Mouse (Mus musculus): ENCODE data around the gene Eno2. TPM values are rescaled to one million over a fixed set of nuclear protein-coding genes. Genes with fewer than 3 reads are reported as not detected.

Eno2 gene
- total RNA-seq, 1 experiment from 2014 or later: 0.46 TPM

DNA sequence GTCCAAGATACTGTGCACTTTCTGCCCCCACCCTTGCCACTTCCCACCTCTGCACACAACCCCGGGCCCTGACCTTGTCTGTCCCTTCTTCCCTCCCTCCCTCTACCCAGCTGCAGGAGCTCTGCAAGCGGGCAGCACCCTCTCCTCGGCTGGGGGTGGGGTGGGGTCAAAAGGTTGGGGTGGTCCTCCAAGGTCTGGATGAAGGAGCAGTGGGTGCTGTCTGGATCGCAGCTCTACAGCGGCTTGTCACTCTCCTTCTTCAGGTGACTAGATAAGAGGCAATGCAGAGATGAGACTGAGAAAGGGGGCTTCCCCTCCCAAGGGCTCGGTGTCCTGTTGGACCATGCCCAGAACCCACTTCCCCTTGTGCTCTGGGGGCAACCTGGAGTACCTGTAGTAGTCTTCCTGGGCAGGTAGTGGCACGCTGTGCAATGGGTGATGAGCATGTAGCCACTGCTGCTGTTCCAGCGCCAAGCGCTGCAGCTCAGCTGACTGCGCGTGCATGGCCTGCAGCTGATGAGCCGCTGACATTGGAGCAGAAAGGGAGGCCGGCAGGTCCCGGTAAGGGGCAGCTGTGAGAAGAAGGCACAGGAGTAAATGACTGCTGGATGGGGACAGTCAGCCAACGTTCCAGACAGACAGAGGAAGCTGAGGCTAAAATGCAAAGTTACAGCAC is 26.5 kb downstream of the Eno2 start:
- ATAC-seq (replicated peaks; ENCODE audit: low read depth, poor library complexity, severe bottlenecking): no peak

GRCm38 (mm10) chr6:124741842-124742241 is 27.6 kb downstream of the Eno2 start:
- ATAC-seq (replicated peaks; ENCODE audit: low read depth, poor library complexity, severe bottlenecking): no peak

DNA sequence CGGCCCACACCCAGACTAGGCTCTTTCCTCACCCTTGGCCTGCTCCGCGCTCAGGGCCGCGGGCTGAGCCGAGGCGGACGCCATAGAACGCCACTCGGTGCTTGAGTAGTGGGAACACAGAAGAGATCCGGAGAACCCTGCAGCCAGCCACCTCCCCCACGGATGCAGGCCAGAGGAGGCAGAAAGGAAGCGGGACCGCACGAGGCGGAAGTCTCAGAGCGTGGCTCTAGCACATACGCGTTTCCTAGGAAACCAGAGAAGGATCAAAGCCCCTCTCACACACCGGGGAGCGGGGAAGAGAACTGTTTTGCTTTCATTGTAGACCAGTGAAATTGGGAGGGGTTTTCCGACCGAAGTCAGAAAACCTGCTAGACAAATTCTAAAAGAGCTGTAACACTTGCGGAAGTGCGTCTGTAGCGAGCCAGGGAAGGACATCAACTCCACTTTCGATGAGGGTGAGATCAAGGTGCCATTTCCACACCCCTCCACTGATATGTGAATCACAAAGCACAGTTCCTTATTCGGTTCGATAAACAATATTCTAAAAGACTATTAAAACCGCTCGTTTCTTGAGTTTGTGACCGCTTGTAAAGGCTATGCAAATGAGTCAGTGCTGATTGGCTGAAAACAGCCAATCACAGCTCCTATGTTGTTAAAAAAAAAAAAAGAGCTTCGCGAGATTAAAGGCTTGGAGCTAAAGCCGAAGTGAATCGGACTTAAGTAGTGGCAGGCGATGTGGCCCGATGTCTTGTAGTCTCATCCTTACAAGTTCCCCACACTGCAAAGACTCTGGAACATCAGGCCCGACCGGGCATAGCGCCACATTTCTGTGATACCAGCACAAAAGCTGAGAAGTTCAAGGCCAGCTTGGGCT is 28.3 kb downstream of the Eno2 start, which contains the start of gene Grcc10:
TSS of gene Grcc10 (minus strand) at position 487 of the 874 bp plus-strand sequence.
- peak; percentile 68 for ATAC-seq (replicated peaks; ENCODE audit: low read depth, poor library complexity, severe bottlenecking)

DNA sequence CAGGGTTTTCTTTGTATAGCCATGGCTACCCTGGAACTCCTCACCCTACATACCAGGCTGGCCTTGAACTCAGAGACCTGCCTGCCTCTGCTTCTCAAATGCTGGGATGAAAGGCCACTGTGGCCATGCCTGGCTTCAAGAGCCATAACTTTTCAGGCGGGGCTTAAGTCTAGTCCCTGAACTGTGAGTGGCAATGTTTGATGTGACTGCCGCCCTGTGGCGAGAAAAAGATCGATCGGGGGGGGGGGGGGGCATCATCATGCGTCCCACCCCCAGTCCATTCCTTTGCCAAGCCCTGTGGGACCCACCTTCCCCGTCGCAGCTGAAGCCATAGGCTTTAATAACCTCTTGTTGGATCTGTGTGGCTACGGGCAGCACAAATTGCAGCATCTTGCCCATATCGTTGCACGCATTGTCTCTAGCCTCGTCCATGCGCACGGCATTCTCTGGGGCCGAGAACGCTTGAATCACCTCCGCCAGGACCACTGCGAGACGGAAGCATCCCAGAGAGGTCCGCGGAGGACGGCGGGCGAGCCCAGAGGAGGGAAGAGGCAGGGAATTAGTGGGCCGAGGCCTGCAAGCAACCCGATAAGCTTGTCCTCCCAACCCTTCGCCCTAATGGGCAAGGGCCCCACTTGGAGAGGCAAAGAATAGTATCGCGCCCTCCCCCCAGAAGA is 29.1 kb downstream of the Eno2 start:
- ATAC-seq (replicated peaks; ENCODE audit: low read depth, poor library complexity, severe bottlenecking): no peak

- no peak for ATAC-seq (replicated peaks; ENCODE audit: low read depth, poor library complexity, severe bottlenecking)
Measured at GRCm38 (mm10) chr6:124739231-124739796, 30.2 kb downstream of the Eno2 start.

DNA sequence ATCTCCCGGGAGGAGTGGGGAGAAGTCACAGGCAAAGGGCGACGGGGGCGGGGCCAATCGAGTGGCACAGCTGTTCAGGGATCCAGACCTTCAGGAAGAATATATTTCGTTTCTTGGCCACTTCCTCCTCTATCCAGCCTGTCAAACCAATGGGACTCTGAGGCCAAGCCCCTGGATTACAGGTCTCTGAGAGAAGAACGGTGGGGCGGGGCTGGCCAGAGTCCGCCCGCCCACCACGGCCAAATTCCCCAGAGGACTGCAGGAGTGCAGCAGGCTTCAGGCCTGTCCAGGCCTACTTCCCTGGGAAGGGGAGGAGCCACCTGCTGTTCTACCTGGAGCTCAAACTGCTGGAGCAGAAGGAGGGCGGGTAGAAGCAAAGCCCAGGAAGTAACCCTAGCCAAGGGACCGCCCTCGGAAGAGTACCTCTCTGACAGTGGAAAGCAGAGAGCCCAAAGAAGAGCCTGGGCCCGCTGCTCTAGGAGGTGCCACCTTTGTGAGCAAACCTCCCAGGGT is 30.9 kb downstream of the Eno2 start, which contains the start of gene Ptpn6:
TSS of gene Ptpn6 (minus strand) at position 204 of the 513 bp plus-strand sequence.
- peak; percentile 28 for ATAC-seq (replicated peaks; ENCODE audit: low read depth, poor library complexity, severe bottlenecking)

DNA sequence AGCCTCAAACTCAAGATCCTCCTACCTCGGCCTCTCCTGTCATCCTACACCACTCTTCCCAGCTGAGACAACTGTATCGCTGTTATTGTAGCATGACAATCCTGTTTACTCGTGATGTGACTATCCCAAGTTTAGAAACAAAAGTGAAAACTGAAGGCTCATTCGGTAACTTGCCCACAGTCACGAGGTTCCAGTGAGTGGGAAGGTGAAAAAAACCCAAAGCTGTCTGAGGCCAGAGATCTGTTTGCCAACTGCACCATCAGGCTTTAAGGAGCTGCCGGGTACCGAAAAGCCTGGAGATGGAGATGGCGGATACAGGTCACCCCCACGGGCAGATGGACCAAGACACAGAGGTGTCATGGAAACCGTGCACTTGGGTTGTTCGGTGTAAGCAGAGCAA is 32.4 kb downstream of the Eno2 start:
- no peak for ATAC-seq (replicated peaks; ENCODE audit: low read depth, poor library complexity, severe bottlenecking)

DNA sequence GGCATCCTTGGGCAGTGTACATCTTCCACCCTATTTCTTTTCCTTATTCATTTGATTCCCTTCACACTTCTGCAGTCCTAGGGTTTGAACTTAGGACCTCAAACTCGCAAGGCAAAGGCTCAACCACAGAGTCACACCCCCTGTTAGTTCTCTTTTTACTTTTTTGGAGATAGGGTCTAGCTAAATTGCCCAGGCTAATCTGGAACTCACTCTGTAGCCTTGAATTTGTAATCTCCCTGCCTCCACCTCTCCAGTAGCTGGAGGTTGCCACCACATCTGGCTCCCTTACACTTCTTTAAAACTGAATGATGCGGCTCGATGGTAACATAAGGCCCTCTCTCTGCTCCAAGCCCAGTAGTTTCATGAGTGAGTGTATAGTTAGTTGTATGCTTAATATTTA is 35.1 kb downstream of the Eno2 start:
- ATAC-seq (replicated peaks; ENCODE audit: low read depth, poor library complexity, severe bottlenecking): no peak

- ATAC-seq (replicated peaks; ENCODE audit: low read depth, poor library complexity, severe bottlenecking): peak; percentile 84
Measured at GRCm38 (mm10) chr6:124732476-124733370, 36.8 kb downstream of the Eno2 start.

GRCm38 (mm10) chr6:124731038-124731437 is 38.4 kb downstream of the Eno2 start:
- no peak for ATAC-seq (replicated peaks; ENCODE audit: low read depth, poor library complexity, severe bottlenecking)

- ATAC-seq (replicated peaks; ENCODE audit: low read depth, poor library complexity, severe bottlenecking): peak; percentile 70
Measured at GRCm38 (mm10) chr6:124729850-124730705, 39.4 kb downstream of the Eno2 start.

DNA sequence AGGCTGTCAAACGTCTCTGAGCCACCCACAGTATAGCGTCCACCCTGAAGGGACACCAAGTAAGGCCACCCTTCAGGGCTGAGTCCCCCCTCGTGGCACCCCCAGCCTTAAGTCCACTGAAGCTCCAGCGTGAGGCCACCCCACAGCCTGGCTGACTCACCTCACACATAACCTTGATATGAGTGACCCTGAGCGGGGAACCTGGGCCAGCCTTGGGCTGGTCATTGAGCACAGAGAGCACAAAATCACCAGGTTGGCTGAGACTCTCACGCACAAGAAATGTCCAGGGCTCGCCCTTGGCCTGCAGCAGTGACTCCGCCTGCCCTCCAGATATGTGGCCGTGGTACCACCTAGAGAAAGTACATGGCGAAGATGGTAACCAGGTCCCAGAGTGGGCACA is 40.9 kb downstream of the Eno2 start:
- no peak for ATAC-seq (replicated peaks; ENCODE audit: low read depth, poor library complexity, severe bottlenecking)

- no peak for ATAC-seq (replicated peaks; ENCODE audit: low read depth, poor library complexity, severe bottlenecking)
Measured at GRCm38 (mm10) chr6:124724472-124724871, 45.0 kb downstream of the Eno2 start.

DNA sequence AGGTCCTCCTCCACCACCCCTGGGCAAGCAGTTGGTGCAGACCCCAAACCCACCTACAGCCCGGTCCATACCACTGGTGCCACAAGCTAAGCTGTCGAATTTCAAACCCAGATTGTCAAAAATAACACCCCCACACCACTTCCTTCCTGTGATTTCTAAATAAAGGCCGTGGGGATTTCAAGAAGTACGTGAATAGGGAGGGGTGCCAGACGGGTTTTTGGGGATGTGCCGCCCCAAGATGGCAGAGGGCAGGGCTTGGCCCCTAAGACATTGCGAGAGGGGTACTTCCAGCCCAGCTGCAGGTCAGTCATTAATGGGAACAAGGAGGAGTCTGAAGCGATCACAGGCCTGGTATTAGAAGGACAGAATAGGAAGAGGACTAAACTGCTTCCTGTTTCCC is 45.9 kb downstream of the Eno2 start:
- ATAC-seq (replicated peaks; ENCODE audit: low read depth, poor library complexity, severe bottlenecking): peak; percentile 50

DNA sequence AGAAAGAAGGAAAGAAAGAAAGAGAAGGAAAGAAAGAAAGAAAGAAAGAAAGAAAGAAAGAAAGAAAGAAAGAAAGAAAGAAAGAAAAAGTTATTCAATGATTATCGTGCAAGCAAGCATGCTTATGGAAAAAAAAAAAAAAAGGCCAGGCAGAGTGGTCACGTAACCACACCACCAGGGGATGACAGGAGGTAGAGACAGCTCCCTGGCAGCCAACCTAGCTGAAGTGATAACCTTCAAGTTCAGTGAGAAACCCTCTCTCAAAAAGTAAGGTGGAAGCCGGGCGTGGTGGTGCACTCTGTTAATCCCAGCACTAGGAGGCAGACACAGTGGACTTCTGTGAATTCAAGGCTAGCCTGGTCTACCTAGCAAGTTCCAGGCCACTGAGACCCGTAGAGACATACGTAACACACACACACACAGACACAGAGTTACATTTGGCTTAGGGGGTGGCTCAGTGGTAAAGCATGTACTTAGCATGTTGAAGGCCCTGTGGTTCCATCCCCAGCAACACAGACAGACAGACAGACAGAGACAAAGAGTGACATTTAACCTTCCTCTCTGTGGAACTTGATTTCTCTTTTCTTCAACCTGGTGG is 46.5 kb downstream of the Eno2 start:
- ATAC-seq (replicated peaks; ENCODE audit: low read depth, poor library complexity, severe bottlenecking): no peak

- ATAC-seq (replicated peaks; ENCODE audit: low read depth, poor library complexity, severe bottlenecking): peak; percentile 31
Measured at GRCm38 (mm10) chr6:124720904-124721303, 48.6 kb downstream of the Eno2 start.

DNA sequence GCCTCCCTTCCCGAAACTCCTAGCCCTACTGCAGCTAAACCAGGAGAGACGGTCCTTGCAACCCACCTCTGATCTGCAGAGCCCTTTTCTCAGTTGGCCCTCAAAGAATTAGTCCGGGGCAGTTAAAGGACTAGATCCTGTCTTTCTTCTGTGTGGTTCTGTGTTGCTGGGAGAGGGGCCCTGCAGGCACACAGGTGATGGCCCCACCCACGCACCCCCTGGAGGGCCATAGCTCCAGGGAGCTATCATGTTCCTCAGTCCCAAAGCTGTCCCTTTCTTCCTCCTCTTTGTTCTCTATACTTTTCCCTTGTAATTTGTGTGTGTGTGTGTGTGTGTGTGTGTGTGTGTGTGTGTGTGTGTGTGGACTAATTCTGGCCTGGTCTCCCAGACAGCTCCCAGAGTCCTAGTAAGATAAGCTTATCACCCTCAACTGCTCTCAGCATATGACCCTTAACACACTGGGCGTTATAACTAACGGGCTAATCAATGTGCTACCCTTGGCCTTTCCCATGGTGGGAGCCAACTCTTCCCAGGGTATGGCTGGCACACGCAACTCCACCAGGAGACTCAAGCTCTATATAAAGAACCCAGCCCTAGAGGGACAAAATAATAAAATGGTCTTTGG is 50.0 kb downstream of the Eno2 start:
- no peak for ATAC-seq (replicated peaks; ENCODE audit: low read depth, poor library complexity, severe bottlenecking)
